Comparison of ENCODE assay signal across 9 mouse cellular contexts in genomic region chr9:31972629-31972993, GRCm38 (mm10). TPM values are rescaled to one million over a fixed set of nuclear protein-coding genes. Genes with fewer than 3 reads are reported as not detected.
DNase-seq lines count a peak whose midpoint lies in the region; ATAC-seq and TF ChIP-seq lines count a peak whose summit lies in the region.
"Had no signal": no experiment of that assay in that cellular context is flagged by ENCODE, and none has a peak within 500 bp of the region (broad histone marks: within the 10 kb centered on the region; RNA-seq: fewer than 3 reads in every experiment).

No protein-coding gene starts in this region.

- no peak overlapping the region for H3K4me3 ChIP-seq in heart, postnatal 0 days (ENCODE audit: low read depth, low read length)
- no peak overlapping the region for H3K4me3 ChIP-seq in embryonic facial prominence, embryonic 14.5 days (ENCODE audit: low read depth, low read length)
- no peak overlapping the region for H3K4me3 ChIP-seq in hindbrain, embryonic 13.5 days
- H3K4me3 ChIP-seq in midbrain, embryonic 13.5 days (replicated peaks) = no peak overlapping the region

- H3K27ac ChIP-seq in heart, postnatal 0 days (ENCODE audit: low read depth) = peak overlapping the region; percentile 77
- H3K27ac ChIP-seq in embryonic facial prominence, embryonic 14.5 days (replicated peaks; ENCODE audit: low read depth, low read length) = no peak overlapping the region
- 0 out of 2 replicates have a peak overlapping the region, but pooled peaks have one; percentile 44 for H3K27ac ChIP-seq in hindbrain, embryonic 13.5 days
- H3K27ac ChIP-seq in midbrain, embryonic 13.5 days = peak overlapping the region; percentile 51; the same call in 1 of the 2 replicates

- no peak for ATAC-seq in heart, postnatal 0 days (ENCODE audit: insufficient read depth, low read depth)
- ATAC-seq in embryonic facial prominence, embryonic 14.5 days (ENCODE audit: low read depth) = 0 out of 2 replicates have a peak, but pooled peaks have one; percentile 9
- peak; percentile 51; the same call in 1 of the 2 replicates for ATAC-seq in hindbrain, embryonic 13.5 days (ENCODE audit: low FRiP score)
- peak; percentile 50; the same call in 1 of the 2 replicates for ATAC-seq in midbrain, embryonic 13.5 days

- no peak for TF ChIP-seq CTCF in heart, postnatal 0 days (IDR thresholded peaks at IDR 0.05; ENCODE audit: low read depth)

- no peaks in the 10 kb centered on the region for H3K27me3 ChIP-seq in heart, postnatal 0 days (ENCODE audit: control insufficient read depth, insufficient read depth, low read length)
- no peaks in the 10 kb centered on the region for H3K27me3 ChIP-seq in embryonic facial prominence, embryonic 14.5 days (replicated peaks; ENCODE audit: control insufficient read depth, insufficient read depth, low read length)
- no peaks in the 10 kb centered on the region for H3K27me3 ChIP-seq in hindbrain, embryonic 13.5 days
- H3K27me3 ChIP-seq in midbrain, embryonic 13.5 days = no peaks in the 10 kb centered on the region
- H3K27me3 ChIP-seq: CH12.LX had no signal

- H3K4me1 ChIP-seq in heart, postnatal 0 days (ENCODE audit: control insufficient read depth, insufficient read depth) = peaks cover 4% of the 10 kb centered on the region
- peaks cover 7% of the 10 kb centered on the region; the same call in 1 of the 2 replicates for H3K4me1 ChIP-seq in embryonic facial prominence, embryonic 14.5 days (ENCODE audit: control insufficient read depth, insufficient read depth, low read length)
- H3K4me1 ChIP-seq in hindbrain, embryonic 13.5 days (replicated peaks) = peaks cover 16% of the 10 kb centered on the region
- peaks cover 15% of the 10 kb centered on the region for H3K4me1 ChIP-seq in midbrain, embryonic 13.5 days (replicated peaks)

- 0 out of 2 replicates have a peak overlapping the region, but pooled peaks have one; percentile 33 for H3K4me2 ChIP-seq in heart, postnatal 0 days (ENCODE audit: low read depth, low read length)
- no peak overlapping the region for H3K4me2 ChIP-seq in embryonic facial prominence, embryonic 14.5 days (ENCODE audit: low read depth, low read length)
- no peak overlapping the region for H3K4me2 ChIP-seq in hindbrain, embryonic 13.5 days
- peak overlapping the region; percentile 25 for H3K4me2 ChIP-seq in midbrain, embryonic 13.5 days (replicated peaks)

- 45% methylated on average over 6 of the region's 6 CpGs for WGBS in heart, postnatal 0 days
- 55% methylated on average over 6 of the region's 6 CpGs for WGBS in embryonic facial prominence, embryonic 14.5 days
- 60% methylated on average over 6 of the region's 6 CpGs for WGBS in hindbrain, embryonic 13.5 days
- WGBS in midbrain, embryonic 13.5 days = 36% methylated on average over 6 of the region's 6 CpGs

- no peaks in the 10 kb centered on the region for H3K9me3 ChIP-seq in heart, postnatal 0 days (replicated peaks; ENCODE audit: control insufficient read depth, low read length)
- 0 out of 2 replicates have a peak, but pooled peaks cover 7% of the 10 kb centered on the region for H3K9me3 ChIP-seq in embryonic facial prominence, embryonic 14.5 days (ENCODE audit: control insufficient read depth, low read length)
- no peaks in the 10 kb centered on the region for H3K9me3 ChIP-seq in hindbrain, embryonic 13.5 days
- no peaks in the 10 kb centered on the region for H3K9me3 ChIP-seq in midbrain, embryonic 13.5 days

- no peak for DNase-seq in heart, postnatal 0 days (ENCODE audit: low spot score)
- no peak for DNase-seq in heart, adult 18-20 months
- no peak for DNase-seq in embryonic facial prominence, embryonic 14.5 days (ENCODE audit: low spot score)
- DNase-seq in thymus, postnatal 14 days = no peak
- no peak for DNase-seq in lung, postnatal 10 days
- no peak for DNase-seq in right cerebral cortex, adult 18-20 months

- no peaks in the 10 kb centered on the region for H3K36me3 ChIP-seq in heart, postnatal 0 days (replicated peaks; ENCODE audit: control insufficient read depth, insufficient read depth, low read length)
- no peaks in the 10 kb centered on the region for H3K36me3 ChIP-seq in embryonic facial prominence, embryonic 14.5 days (ENCODE audit: control insufficient read depth, insufficient read depth, low read length)
- H3K36me3 ChIP-seq in hindbrain, embryonic 13.5 days = no peaks in the 10 kb centered on the region
- no peaks in the 10 kb centered on the region for H3K36me3 ChIP-seq in midbrain, embryonic 13.5 days

- no peak for TF ChIP-seq EP300 in heart, postnatal 0 days (IDR thresholded peaks at IDR 0.05; ENCODE audit: low read depth)

- H3K9ac ChIP-seq in heart, postnatal 0 days (replicated peaks; ENCODE audit: low read depth, low read length) = 0 out of 2 replicates have a peak overlapping the region, but pooled peaks have one; percentile 3
- no peak overlapping the region for H3K9ac ChIP-seq in embryonic facial prominence, embryonic 14.5 days (ENCODE audit: low read depth, low read length)
- H3K9ac ChIP-seq in hindbrain, embryonic 13.5 days = 0 out of 2 replicates have a peak overlapping the region, but pooled peaks have one; percentile 39
- H3K9ac ChIP-seq in midbrain, embryonic 13.5 days (replicated peaks) = no peak overlapping the region

RNA-seq across cellular contexts. Expression of gene Barx2, which starts 59.3 kb away (rescaled TPM):
- total RNA-seq in heart, postnatal 0 days (2014; rRNA removed; ENCODE audit: low replicate concordance) = 0.66 TPM in 1 of 2 replicates, not detected in the other
- polyA plus RNA-seq in heart, postnatal 0 days (2015; fragmentation: Nextera tagmentation; extraction: Ambion mirVana) = not detected in 2 replicates
- under 1 TPM; 0.25 to 0.28 TPM for total RNA-seq in heart, adult 18-20 months (2021)
- 4.3 and 5.5 TPM in 2 replicates for polyA plus RNA-seq in embryonic facial prominence, embryonic 14.5 days (2014; fragmentation: Nextera tagmentation; extraction: Ambion mirVana)
- not detected in 2 replicates for polyA plus RNA-seq in hindbrain, embryonic 13.5 days (2015; fragmentation: Nextera tagmentation; extraction: Ambion mirVana)
- polyA plus RNA-seq in midbrain, embryonic 13.5 days (2015; fragmentation: Nextera tagmentation; extraction: Ambion mirVana) = 0.13 TPM in 1 of 2 replicates, not detected in the other
- total RNA-seq: CH12.LX had no signal

Comparison
In these comparisons a context has a peak if more than half of its experiments do, and no peak if none do; other contexts are left out.
1. H3K4me2 ChIP-seq: peak in heart, postnatal 0 days (single experiment) and midbrain, embryonic 13.5 days (single experiment); none in embryonic facial prominence, embryonic 14.5 days (single experiment) and hindbrain, embryonic 13.5 days (single experiment).
2. H3K9ac ChIP-seq: peak in heart, postnatal 0 days (single experiment) and hindbrain, embryonic 13.5 days (single experiment); none in embryonic facial prominence, embryonic 14.5 days (single experiment) and midbrain, embryonic 13.5 days (single experiment).